Mouse (Mus musculus): ENCODE results near the gene Litaf.
"Not testable (repeated sequence)": the region's sequence is repeated elsewhere in the genome, so short reads cannot be mapped to it uniquely, and the experiment has no call there.

The Litaf gene

DNA sequence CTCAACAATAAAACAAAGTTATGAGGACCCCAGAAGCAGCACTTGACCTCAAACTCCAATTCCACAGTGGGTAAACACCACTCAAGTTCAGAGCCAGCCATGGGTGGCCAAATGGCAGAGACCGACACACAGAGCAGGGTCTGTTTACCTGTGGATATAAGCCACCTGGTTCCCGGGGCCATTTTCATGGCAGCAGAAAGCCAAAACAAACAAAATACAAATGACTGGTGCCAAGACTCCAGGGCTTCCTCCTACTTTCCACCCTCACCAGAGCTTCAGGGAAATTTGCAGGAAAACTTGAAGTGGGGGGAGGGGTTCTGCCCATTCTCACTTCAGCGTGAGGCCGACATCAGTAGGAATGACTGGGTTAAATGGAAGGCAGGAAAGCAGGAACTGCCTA, 75.2 kb downstream of the Litaf start:
- DNase-seq: no peak

DNA sequence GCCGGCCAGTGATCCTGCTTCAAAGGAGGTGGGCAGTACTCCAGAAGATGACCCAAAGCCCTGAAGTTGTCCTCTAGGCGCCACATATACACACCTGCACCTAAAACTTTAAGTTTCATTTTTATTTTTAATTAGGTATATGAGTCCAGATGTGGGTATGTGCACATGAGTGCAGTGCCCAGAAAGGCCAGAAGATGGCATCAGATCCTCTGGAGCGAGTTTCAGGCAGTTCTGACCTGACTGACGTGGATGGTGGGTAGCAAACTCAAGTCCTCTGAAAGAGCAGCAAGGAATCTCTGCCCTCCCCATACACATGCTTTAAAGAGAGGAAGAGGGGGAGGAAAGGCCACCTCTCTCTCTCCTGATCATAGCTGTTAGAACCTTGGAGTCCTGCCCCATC, 76.1 kb downstream of the Litaf start:
- DNase-seq: no peak

DNA sequence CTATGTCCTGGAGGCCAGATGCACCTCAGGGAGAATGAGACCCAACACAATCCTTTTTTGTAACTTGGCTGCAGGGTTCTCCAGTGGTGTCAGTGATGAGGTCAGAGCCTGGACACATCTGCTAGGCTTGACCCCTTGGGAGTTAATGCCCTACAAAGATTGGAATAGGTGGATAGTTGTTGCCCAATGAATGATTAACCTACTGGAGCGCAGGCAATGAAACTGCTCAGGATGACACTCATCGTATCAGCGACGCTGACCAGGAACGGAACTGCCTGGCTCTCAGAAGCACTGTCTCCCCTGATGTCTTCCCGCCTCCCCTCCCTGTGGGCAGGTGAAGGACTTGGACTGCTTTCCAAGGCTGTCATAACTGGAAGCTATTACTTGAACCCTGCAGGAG, 76.6 kb downstream of the Litaf start:
- DNase-seq: no peak

DNA sequence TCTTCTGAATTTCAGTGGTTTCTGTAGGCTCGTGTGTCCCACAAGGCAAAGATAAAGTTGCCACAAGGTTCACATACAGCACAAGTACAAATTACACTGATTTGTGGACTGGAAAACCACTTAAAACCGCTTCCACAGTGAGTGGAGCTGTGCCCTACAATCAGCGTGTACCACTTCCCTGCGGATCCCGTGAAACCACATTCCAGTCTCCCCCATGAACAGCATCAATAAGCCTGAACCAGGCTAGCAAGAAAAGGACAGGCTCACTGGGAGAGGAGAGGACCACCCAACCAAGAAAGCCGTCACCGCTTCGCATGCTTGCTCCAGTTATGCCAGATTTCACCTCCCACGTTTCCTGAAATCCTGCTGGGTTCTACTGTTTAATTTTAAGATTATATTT, 77.7 kb downstream of the Litaf start:
- DNase-seq: no peak

DNA sequence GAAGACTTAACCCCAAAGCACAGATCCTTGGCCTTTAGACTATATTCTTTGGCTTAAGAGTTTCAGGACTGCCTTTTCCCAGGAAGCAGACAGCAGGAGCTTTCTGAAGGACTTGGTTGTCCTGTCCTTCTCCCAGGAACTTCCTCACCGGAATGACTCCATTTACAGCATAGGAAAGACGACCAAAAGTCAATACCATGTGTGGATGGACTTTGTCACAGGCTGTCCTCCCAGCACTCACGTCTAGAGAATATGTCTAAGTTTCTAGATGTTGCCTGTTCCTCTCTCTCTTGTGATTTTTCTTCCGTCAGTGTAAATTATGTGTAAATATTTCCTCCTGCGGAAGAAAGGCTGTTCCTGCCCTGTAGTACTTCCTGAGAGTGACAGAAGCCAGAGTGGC, 81.4 kb downstream of the Litaf start:
- no peak for DNase-seq

DNA sequence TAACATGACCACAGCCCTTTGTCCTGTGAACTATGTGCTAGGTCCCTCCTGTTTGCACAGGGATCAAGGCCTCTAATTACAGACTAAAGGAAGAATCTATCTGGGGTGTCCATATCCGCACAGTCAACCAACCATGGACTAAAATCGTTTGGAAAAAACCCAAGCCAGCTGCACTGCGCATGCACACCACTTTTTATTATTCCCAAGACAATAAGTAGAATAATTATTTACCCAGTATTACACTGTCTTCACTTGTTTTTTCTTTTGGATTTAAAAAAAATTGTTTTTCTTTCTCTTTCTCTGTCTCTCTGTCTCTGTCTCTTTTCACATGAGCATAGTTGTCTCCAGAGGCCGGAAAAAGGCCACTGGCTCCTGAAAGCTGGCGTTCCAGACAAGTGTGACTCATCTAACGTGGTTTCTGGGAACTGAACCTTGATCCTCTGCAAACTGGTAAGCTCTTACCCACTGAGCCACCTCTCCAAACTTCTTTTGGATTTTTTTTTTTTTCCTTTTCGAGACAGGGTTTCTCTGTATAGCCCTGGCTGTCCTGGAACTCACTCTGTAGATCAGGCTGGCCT, 84.4 kb downstream of the Litaf start:
- DNase-seq: no peak

DNA sequence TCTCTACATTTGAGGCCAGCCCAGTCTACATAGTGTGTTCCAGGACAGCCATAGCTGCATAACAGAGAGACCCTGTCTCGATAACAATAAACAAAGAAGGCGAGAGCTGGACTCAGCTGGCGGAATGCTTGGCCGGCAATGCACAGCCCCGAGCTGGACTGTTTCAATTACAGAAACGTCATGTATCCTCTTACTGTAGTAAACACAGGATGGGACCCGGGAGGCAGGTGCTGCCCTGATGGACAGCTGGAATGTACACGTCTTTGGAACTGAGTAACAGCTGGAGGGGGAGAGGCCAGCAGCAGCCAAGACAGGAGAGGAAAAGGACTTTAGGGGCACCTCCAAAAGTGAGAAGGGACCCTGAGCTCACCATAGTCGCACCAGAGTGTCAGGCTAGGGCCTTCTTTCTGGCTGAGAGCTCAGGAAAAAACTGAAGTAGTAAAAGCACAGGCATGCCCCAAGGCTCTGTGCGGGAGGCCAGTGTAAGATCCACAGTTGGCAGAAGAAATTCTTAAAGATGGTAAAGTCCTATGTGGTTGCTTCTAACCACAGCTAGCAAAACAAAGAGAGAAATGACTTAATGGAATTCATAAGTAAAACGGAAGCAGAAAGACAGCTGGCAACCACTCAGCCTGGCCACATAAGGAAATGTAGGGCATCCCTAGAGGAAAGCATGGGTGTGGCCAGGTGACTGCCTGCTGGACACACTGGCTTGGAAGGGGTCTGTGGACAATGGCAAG, 86.7 kb downstream of the Litaf start:
- no peak for DNase-seq

DNA sequence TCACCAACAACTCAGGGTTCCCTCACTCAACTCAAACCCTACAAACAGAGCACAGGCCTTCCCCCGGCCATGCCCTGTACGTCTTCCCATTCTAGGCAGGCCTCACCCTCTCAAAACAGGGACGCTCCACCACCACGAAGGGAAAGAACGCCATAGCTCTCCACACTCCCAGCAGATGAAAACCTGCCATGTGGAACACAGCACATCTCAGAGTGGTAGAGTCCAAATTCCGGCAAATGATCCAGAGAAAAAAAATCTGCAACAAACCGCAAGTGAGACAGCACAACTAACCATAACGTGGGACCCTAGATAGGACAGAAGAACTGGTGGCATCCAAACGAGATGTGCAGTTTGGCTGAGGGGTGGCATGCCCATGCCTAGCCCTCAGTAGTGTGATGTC, 88.1 kb downstream of the Litaf start:
- no peak for DNase-seq

DNA sequence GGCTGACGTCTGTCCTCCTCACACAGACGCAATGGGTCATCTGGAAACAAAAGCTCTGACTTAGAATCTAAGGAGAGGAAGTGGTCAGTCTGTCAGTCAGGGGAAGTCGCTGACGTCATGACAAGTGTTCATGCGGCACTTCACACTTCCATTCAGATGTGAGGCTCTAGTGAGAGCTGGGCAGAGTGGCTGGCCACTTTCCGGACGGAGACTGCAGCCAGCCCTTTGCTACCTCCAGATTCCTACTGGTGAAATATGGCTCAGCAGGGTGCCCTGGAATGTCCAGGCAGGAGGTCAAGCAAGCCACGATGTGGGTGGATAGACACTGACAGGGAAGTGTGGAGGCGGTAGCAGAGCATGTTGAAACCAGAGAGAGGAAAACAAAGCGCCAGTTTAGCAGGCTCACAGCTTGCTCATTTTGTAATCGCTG, 89.7 kb downstream of the Litaf start:
- peak in 1 of 2 experiments; percentile 22 for DNase-seq

DNA sequence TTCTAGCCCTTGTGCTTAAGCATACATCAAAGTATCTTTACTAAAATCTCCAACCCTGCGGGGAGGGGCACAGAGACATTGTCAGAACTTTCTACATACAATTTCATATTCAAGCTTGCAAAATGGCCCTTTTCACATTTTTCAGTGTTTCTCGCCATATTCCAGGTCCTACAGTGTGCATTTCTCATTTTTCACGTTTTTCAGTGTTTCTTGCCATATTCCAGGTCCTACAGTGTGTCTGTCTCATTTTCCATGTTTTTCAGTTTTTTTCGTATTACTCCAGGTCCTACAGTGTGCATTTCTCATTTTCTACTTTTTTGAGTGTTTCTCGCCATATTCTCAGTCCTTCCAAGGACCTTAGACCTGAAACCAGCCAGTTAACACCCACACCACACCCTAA, 91.0 kb downstream of the Litaf start:
- DNase-seq: no peak

DNA sequence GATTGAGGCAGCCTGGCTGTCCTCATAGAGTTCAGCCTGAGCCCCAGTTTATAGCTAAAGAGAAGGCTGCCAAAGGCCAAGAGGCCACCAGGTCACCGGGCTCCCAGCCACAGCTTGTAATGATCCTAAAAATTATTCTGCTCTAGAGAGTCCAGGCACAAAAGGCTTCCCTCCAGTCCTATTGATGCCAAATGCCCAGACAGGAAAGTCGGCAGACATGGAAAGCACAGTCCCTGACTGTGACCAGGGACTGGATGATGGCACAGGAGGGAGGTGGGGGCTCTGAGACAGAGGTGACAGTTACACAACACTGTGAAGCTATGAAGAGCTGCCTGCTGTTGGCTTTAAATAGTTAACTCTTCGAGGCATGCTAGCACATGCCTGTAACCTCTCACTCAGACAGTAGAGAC, 91.9 kb downstream of the Litaf start:
- no peak for DNase-seq

DNA sequence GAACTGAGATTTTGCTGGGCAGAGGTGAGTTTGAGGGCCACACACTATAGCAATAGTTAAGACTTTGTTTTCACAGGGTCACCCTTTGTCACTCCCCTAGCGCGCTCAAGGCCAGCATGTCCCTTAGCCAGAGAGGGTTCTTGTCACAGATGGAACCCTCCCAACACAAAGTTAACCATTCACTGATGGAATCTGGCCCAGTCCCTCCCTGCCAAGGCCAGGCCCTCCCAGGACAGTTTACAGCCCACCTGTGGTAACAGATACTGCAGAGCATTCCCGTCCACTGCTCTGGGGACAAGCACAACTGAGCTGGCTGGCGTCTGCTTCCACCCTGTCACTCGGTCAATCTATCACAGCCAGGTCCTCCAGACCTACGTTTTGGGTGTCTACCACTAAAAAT, 93.7 kb downstream of the Litaf start:
- no peak for DNase-seq

DNA sequence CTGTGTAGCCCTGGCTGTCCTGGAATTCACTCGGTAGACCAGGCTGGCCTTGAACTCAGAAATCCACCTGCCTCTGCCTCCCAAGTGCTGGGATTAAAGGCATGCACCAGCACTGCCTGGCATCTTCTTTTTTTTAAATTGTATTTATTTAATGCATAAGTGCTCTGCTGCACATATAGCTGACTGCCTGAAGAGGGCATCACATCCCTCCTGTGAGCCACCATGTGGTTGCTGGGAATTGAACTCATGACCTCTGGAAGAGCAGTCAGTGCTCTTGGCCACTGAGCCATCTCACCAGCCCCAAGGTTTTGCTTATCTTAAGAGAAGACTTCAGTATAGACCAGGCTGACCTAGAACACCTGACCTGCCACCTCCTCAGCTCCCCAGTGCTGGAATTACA, 96.0 kb downstream of the Litaf start:
- not testable (repeated sequence) for DNase-seq

DNA sequence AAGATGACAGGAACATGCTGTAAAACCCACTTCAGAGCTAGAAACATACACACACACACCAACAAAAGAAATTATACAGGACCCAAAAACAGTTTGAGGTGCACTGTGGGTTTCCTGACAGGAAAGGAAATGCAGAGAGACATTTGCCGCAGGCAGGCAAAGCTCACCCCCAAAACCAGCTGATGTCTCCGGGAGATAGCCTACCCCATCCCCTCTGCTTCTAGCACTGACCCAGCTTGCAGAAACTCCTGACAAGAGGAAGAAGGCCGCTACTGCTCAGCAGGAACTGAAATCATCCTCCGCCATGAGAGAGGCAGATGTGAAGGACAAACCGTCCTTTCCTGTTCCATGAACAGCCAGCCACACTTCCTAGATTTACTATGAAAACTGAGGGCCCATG, 96.6 kb downstream of the Litaf start:
- DNase-seq: no peak

DNA sequence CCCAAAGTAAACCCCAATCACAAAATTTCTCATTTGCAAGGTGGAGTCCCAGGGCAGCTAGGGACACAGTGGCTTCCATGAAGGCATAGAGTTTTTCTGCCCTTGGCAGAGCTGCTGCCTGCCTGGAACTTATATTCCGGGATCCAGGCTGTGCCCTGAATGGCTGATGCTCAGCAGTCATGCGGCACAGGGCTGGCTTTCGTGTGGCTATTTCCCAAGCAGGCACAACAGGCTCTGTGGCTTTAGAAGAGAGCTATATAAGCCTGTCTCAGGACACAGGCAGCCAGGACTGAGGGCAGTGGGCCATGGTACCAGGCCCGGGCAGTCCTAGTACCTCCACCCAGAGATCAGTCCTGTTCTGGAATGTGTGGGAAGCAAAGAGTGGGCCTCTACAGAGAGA, 97.7 kb downstream of the Litaf start:
- no peak for DNase-seq

DNA sequence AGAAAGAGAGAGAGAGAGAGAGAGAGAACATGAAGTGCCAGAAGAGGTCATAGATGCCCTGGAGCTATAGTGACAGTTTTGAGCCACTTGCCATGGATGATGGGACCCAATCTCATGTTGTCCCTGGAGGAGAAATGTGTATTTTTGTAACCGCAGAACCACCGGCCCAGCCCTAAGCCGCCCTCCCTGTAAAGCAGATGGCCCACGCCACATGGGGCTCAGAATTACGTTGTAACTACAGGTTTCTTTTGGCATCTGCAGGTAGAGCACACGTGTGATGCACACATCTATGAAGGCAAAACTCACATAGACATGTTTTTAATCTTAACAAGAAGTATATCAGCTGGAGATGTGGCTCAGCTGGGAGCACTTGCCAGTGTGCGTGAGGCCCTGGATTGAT, 98.2 kb downstream of the Litaf start:
- no peak for DNase-seq

DNA sequence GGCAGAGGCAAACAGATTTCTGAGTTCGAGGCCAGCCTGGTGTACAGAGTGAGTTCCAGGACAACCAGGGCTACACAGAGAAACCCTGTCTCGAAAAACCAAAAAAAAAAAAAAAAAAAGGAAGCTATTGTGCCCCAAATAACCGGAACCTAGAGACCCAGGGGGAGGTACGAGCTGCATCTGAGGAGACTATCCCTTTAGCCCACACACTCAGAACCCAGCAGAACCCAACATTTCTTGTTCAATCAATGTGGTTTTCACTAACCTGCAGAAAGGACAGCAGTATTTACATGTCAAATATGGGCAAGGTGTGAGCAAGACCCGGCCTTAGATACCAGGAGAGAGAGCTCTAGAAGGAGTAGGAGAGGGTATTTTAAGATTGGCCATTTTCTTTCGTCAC, 98.9 kb downstream of the Litaf start:
- no peak for DNase-seq

DNA sequence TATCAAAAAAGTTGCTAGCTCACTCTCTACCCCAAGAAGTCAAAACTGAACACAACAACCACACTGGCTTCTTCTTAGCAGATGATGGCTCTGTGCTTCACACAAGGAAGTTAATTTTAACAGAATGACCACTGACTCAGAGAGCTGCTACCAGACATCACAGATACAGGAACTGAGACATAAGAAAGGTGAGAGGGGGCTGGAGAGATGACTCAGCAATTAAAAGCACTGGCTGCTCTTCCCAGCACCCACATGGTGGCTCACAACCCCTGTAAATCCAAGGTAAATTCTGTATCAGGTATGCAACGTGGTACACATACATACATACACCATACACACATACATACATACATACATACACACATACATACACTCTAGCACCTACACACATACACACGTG, 100.9 kb downstream of the Litaf start:
- no peak for DNase-seq

DNA sequence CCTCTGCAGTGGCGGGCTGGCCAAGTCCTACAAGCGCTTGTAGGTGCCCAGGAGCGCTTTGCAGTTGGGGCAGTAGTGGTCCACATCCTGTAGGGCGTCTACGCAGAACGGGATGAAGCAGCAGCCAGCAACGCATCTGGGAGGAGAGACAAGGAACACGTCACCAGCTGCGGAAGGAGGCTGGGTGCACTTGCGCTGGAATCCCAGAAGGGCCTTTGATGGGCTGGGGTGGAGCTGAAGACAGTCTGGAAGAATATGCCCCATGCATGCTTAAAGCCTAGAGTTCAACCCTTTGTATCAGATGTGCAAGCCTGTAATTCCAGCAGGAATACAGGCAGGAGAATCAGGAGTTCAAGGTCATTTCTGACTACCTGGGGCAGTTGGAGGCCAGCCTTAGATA, 105.0 kb downstream of the Litaf start:
- DNase-seq: no peak

DNA sequence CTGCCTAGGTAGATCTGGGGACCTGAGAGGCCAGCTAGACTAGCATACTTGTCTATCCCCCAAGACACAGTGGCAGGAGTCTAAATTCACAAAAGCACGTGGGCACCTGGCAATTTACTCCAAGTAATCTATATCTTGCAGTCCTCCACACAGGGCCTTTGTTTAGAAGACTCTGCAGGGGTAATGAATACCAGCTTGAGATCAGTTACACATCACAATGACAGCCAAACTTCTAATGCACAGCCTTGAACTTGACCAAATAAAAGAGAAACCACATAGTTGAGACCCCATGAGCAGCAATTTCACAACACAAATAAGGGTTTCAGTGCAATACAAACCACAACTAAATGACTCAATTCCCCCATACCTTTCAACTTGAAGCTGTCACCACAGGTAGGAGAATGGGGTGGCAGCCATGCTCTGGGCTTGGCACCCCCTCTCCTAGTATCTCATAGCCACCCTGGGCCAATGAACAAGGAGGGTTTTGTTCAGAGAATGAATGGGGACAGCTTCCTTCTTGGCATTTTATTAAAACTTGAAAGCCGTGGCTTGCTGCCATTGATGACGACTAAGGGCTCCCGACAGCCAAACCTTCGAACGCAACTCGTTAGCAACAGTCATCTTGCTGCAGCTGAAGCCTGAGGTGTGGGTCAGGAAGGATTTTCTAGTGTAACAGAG, 107.1 kb downstream of the Litaf start:
- DNase-seq: no peak

DNA sequence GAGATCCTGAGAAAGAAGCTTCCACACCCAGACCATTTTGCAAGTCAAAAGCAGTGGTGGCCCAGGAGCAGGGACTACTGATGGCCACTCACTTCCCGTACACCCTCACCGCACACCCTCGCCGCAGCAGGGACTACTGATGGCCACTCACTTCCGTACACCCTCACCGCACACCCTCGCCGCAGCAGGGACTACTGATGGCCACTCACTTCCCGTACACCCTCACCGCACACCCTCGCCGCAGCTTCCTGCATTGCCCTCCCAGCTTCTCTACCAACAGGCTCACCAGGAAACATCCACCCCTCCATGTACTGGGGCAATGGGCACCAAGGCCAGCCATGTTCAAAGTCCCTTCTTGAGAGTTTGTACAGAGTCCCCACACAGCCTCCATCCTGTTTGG, 107.7 kb downstream of the Litaf start:
- not testable (repeated sequence) for DNase-seq

DNA sequence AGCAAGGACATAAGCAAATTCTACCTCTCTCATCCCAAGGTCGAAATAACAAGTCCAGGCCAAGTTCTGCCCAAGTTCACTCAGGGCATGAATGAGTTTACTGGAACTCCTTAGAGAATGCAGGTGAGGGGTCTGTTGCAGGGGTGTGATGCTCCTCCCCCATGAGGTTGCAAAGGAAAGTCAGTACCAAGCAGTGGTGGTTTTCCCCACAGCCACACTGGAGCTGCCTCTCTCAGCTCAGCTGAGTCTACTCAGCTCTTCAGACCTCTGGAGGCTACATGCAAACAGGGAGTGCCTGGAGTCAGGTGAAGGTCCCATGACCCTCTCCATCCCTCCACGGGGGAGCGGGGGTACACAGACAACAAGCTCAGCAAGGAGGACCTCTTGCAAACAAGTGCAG, 108.2 kb downstream of the Litaf start:
- DNase-seq: no peak

DNA sequence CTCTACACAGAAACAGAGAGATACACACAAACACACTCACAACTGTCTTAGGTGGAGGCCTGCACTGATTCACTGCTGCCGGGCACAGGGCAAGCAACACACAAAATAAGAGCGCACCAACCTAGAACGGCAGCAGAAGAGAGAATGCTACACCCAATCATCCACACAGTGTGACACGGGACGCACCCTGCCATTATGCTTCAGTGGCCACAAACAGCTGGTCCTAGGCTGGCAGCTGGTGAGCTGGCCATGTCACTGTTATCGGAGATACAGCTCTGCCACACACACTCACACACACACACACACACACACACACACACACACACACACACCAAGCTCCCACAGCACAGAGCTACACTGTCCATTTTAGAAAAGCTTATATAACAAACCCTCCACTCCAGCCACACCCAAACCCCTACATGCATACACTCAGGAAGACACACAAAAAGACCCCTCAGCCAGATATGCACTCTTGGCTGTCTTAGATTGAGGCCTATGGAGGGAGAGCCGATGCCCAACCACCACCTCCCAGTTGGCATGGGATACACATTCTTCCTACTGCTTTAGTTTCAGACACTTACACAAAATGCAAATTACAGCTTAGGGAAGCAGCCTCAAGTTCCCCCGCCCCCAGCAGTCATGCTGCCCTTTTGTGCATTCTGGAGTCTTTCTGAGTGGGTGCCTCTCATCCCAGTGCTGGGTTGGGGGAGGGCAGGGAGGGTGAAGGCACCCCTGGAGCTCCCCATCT, 108.8 kb downstream of the Litaf start:
- DNase-seq: no peak

DNA sequence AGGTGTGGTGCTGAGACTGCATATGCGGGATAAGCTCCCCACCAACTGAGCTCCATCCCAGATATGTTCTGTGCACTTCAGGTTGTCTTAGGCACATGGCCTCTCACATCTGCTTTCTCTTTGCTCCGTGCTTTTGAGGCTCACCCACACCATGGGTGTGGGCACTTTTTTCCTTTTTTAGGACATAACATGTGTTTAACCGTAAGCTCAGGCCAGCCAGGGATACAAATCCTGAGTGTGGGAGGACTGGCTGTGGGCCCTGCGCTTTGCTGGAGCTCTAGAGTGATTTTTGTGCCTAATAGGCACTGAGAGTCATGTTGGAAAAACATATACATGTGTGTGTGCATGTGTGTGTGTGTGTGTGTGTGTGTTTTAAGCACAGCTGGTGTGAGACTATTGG, 110.9 kb downstream of the Litaf start:
- DNase-seq: no peak
